Mouse (Mus musculus) CH12.LX (cell line): Measurements from ENCODE around the gene Tvp23a. TPM values are rescaled to one million over a fixed set of nuclear protein-coding genes. Genes with fewer than 3 reads are reported as not detected.
A peak's percentile ranks its signal among the peaks of the same experiment; 100 is the strongest.

Experiments
- DNase-seq: peaks from one replicate; pipeline ENCODE4 v3.0.0-alpha.2; 2013; ENCODE audit errors: extremely low read depth
- H3K27ac ChIP-seq: 2 replicates; pipeline ENCODE4 v1.5.1; 2012; ENCODE audit warnings: low read depth, mild to moderate bottlenecking, control low read depth, moderate library complexity; ENCODE audit not compliant: insufficient read depth
- H3K27me3 ChIP-seq: replicated peaks from 2 replicates; pipeline ENCODE3; 2012; ENCODE audit warnings: inconsistent platforms
- H3K36me3 ChIP-seq, 2 experiments: replicated peaks in 1 of 2; 2 replicates each; pipeline versions ENCODE3 to v1.6.1; 2012; ENCODE audit warnings: inconsistent platforms in 1 of 2, low read length in 1 of 2, mild to moderate bottlenecking in 1 of 2, mixed read lengths in 1 of 2, moderate library complexity in 1 of 2; ENCODE audit not compliant: control insufficient read depth in 1 of 2, insufficient read depth in 1 of 2
- H3K4me1 ChIP-seq, 2 experiments: 2 replicates each; pipeline ENCODE4 v1.6.1; 2012; ENCODE audit warnings: inconsistent platforms in 1 of 2, moderate library complexity in 1 of 2; ENCODE audit not compliant: insufficient read depth in 2 of 2, control insufficient read depth in 1 of 2
- H3K4me2 ChIP-seq: 2 replicates; pipeline ENCODE4 v1.6.1; 2012; ENCODE audit warnings: low read depth, mild to moderate bottlenecking, control low read depth; ENCODE audit not compliant: poor library complexity, insufficient read depth, severe bottlenecking
- H3K4me3 ChIP-seq, 3 experiments: fragments of 150-350 bp in 1 of 3; sonication (generic) in 1 of 3; replicated peaks in 1 of 3; 2 replicates each; pipeline versions ENCODE3 to v1.5.1; 2011 to 2012; ENCODE audit warnings: low read depth in 2 of 3, low read length in 2 of 3, mild to moderate bottlenecking in 2 of 3, moderate library complexity in 2 of 3, control low read depth in 1 of 3, improper control_type of control experiment in 1 of 3, inconsistent platforms in 1 of 3, mixed read lengths in 1 of 3; ENCODE audit not compliant: poor library complexity in 1 of 3
- H3K79me2 ChIP-seq: replicated peaks from 2 replicates; pipeline ENCODE4 v1.6.1; 2012; ENCODE audit warnings: mild to moderate bottlenecking, moderate library complexity; ENCODE audit not compliant: control insufficient read depth, poor library complexity, insufficient read depth, severe bottlenecking; ENCODE audit errors: extremely low read depth
- H3K9ac ChIP-seq: 2 replicates; pipeline ENCODE4 v1.6.1; 2012; ENCODE audit warnings: low read depth, mild to moderate bottlenecking, control low read depth, moderate library complexity; ENCODE audit not compliant: insufficient read depth
- H3K9me3 ChIP-seq: replicated peaks from 2 replicates; pipeline ENCODE3; 2012; ENCODE audit warnings: low read length, inconsistent platforms, mixed read lengths
- BHLHE40 ChIP-seq: IDR thresholded peaks from 2 replicates; pipeline ENCODE4 v1.6.1; 2011; ENCODE audit warnings: mild to moderate bottlenecking, low read depth, low read length, improper control_type of control experiment
- CHD1 ChIP-seq: IDR thresholded peaks from 2 replicates; pipeline ENCODE4 v1.6.1; 2012; ENCODE audit warnings: low read depth, low read length, improper control_type of control experiment, inconsistent platforms
- CHD2 ChIP-seq: IDR thresholded peaks from 2 replicates; pipeline ENCODE4 v1.6.1; 2011; ENCODE audit warnings: low read length, improper control_type of control experiment
- ELF1 ChIP-seq: IDR thresholded peaks from 2 replicates; pipeline ENCODE4 v1.6.1; 2014; ENCODE audit warnings: low read depth, mild to moderate bottlenecking, inconsistent platforms, low read length, improper control_type of control experiment
- JUND ChIP-seq: conservative IDR thresholded peaks from 2 replicates; pipeline ENCODE4 v1.6.1; 2011; ENCODE audit warnings: low read depth, low read length, improper control_type of control experiment
- MAFK ChIP-seq: IDR thresholded peaks from 2 replicates; pipeline ENCODE4 v1.6.1; 2011; ENCODE audit warnings: low read length, improper control_type of control experiment; ENCODE audit not compliant: insufficient replicate concordance
- MEF2A ChIP-seq: IDR thresholded peaks from 2 replicates; pipeline ENCODE4 v1.6.1; 2014; ENCODE audit warnings: low read depth, mild to moderate bottlenecking, inconsistent platforms, low read length, improper control_type of control experiment, borderline replicate concordance
- MYC ChIP-seq: IDR thresholded peaks from 2 replicates; pipeline ENCODE4 v1.6.1; 2011; ENCODE audit warnings: low read depth, mild to moderate bottlenecking, improper control_type of control experiment, low read length
- NELFE ChIP-seq: IDR thresholded peaks from 2 replicates; pipeline ENCODE4 v1.6.1; 2011; ENCODE audit warnings: low read depth, low read length, improper control_type of control experiment
- NRF1 ChIP-seq: IDR thresholded peaks from 2 replicates; pipeline ENCODE4 v1.6.1; 2014; ENCODE audit warnings: low read depth, mild to moderate bottlenecking, inconsistent platforms, low read length, improper control_type of control experiment, moderate library complexity
- POLR2A ChIP-seq: IDR thresholded peaks from 2 replicates; pipeline ENCODE4 v1.6.1; 2011; ENCODE audit warnings: low read depth, mild to moderate bottlenecking, improper control_type of control experiment, low read length
- RAD21 ChIP-seq: IDR thresholded peaks from 2 replicates; pipeline ENCODE4 v1.6.1; 2011; ENCODE audit warnings: low read depth, mild to moderate bottlenecking, low read length, improper control_type of control experiment, moderate library complexity
- TCF12 ChIP-seq: IDR thresholded peaks from 2 replicates; pipeline ENCODE4 v1.6.1; 2014; ENCODE audit warnings: low read depth, mild to moderate bottlenecking, inconsistent platforms, low read length, improper control_type of control experiment
- UBTF ChIP-seq: IDR thresholded peaks from 2 replicates; pipeline ENCODE4 v1.6.1; 2012; ENCODE audit warnings: low read depth, mild to moderate bottlenecking, inconsistent platforms, low read length, improper control_type of control experiment, moderate library complexity
- USF1 ChIP-seq: IDR thresholded peaks from 2 replicates; pipeline ENCODE4 v1.6.1; 2014; ENCODE audit warnings: low read depth, mild to moderate bottlenecking, inconsistent platforms, low read length, improper control_type of control experiment
- ZC3H11A ChIP-seq: IDR thresholded peaks from 2 replicates; pipeline ENCODE4 v1.6.1; 2012; ENCODE audit warnings: low read depth, mild to moderate bottlenecking, inconsistent platforms, low read length, improper control_type of control experiment
- ZMIZ1 ChIP-seq: IDR thresholded peaks from 2 replicates; pipeline ENCODE4 v1.6.1; 2012; ENCODE audit warnings: low read depth, mild to moderate bottlenecking, inconsistent platforms, low read length, improper control_type of control experiment
- dilution Hi-C: fragments of 300-500 bp; cut with MboI; formaldehyde crosslinking; loops from 2 replicates; pipeline ENCODE4 v1.14.3; 2020; ENCODE audit warnings: low sequenced_read_pairs; ENCODE audit not compliant: extremely low pct_unique_long_range_greater_than_20kb, extremely low pct_ligation_motif_present
- in situ Hi-C: fragments of 300-500 bp; cut with MboI; formaldehyde crosslinking; loops from 3 replicates; pipeline ENCODE4 v1.14.3; 2019; ENCODE audit warnings: low sequenced_read_pairs, low pct_ligation_motif_present, low pct_unique_long_range_greater_than_20kb, mixed read lengths
- polyA plus RNA-seq: library from polyadenylated mRNA; unstranded; fragments of >175 nt; gene quantifications from 2 replicates; pipeline ENCODE4 v1.2.1, GENCODE M21; 2012; ENCODE audit warnings: low read depth; ENCODE audit not compliant: insufficient read length
- total RNA-seq, 2 experiments: library from RNA; depleted of rRNA; stranded (reverse); fragments of 300-350 nt in 1 of 2; fragments of >200 nt in 1 of 2; gene quantifications; 2 replicates each; pipeline ENCODE4 v1.2.3; 2012 to 2014

Gene Tvp23a
- total and polyA plus RNA-seq, 3 experiments: 0.68 to 1.8 TPM; not detected in 1

DNA sequence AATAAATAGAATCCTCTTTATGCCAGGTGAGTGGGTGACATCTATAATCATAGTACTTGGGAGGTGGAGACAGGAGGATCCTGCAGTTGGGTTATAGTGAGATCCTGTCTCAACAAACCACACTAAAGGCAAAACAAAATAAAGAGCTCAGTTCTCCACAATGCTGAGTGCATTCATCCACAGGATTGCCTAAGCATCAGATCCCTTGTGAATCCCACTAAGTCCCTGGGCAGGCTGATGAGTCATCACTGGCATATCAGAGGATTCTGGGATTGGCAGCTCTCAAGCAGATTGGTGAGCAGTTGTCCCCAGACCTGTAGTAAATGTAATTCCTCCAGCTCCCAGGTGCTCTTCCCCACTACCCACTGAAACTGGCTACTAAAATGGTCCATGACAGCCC lies 3.4 kb downstream of the Tvp23a start:
- Histone ChIP-seq H3K4me1 (peaks cover 18 to 32% of the 10 kb centered on the region in 2 experiments), H3K4me2 (no peak overlapping the region), H3K36me3 (no peaks in the 10 kb centered on the region), H3K9me3 (no peaks in the 10 kb centered on the region), H3K27ac (no peak overlapping the region), H3K9ac (no peak overlapping the region), H3K79me2 (no peaks in the 10 kb centered on the region), H3K4me3 (no peak overlapping the region), H3K27me3 (no peaks in the 10 kb centered on the region)
- in situ Hi-C loops (no loop called here), dilution Hi-C loops (no loop called here)
- no peak for DNase-seq
- TF ChIP-seq POLR2A (no peak), ZC3H11A (no peak), RAD21 (no peak), CHD1 (no peak)

GRCm38 (mm10) chr16:10441761-10442160 lies 5.4 kb downstream of the Tvp23a start:
- dilution Hi-C loops (no loop called here), in situ Hi-C loops (no loop called here)
- DNase-seq: no peak
- TF ChIP-seq BHLHE40 (no peak), ZMIZ1 (no peak), MAFK (no peak), NELFE (no peak), JUND (no peak), UBTF (no peak), ELF1 (no peak), USF1 (no peak), MEF2A (no peak), NRF1 (no peak), TCF12 (no peak)
- H3K4me1 ChIP-seq: peaks cover 3 to 24% of the 10 kb centered on the region in 2 experiments; a peak in 3 of 4 replicates
- no peak overlapping the region for H3K4me2 ChIP-seq
- H3K9ac ChIP-seq: no peak overlapping the region
- no peaks in the 10 kb centered on the region for H3K9me3 ChIP-seq
- H3K27me3 ChIP-seq: no peaks in the 10 kb centered on the region
- H3K4me3 ChIP-seq: no peak overlapping the region
- no peaks in the 10 kb centered on the region for H3K79me2 ChIP-seq
- no peaks in the 10 kb centered on the region for H3K36me3 ChIP-seq
- no peak overlapping the region for H3K27ac ChIP-seq

DNA sequence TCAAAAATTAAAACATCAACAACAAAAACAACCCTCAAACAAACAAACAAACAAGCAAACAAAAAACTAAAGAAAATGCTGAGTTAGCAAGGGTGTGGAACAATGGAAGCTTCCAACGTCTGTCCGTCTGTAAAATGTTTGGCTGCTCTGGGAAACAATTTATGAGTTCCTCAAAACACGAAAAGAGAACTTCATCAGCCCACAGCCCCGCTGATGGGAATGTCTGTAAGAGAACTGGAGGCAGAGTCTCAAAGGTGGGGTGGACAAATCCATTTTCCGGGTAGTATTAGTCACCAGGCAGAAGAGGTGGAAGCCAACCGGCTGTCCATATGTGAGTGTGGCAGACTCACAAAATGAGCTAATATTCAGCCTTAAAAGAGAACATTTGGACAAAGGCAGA lies 5.8 kb downstream of the Tvp23a start:
- no peaks in the 10 kb centered on the region for H3K79me2 ChIP-seq
- no peak overlapping the region for H3K9ac ChIP-seq
- H3K27me3 ChIP-seq: no peaks in the 10 kb centered on the region
- no peak overlapping the region for H3K4me3 ChIP-seq
- H3K27ac ChIP-seq: no peak overlapping the region
- H3K4me2 ChIP-seq: no peak overlapping the region
- TF ChIP-seq MAFK (peak; percentile 78), CHD2 (no peak), MYC (no peak)
- no peak for DNase-seq
- H3K36me3 ChIP-seq: no peaks in the 10 kb centered on the region
- H3K4me1 ChIP-seq: peaks cover 3 to 21% of the 10 kb centered on the region in 2 experiments; a peak in 3 of 4 replicates
- dilution Hi-C loops (no loop called here), in situ Hi-C loops (no loop called here)
- H3K9me3 ChIP-seq: no peaks in the 10 kb centered on the region
